Mouse (Mus musculus): ENCODE measurements around the gene Ankrd11. TPM values are rescaled to one million over a fixed set of nuclear protein-coding genes. Genes with fewer than 3 reads are reported as not detected.

Ankrd11 gene
- polyA plus RNA-seq, 1 experiment from 2014 or later = 49.9 TPM

DNA sequence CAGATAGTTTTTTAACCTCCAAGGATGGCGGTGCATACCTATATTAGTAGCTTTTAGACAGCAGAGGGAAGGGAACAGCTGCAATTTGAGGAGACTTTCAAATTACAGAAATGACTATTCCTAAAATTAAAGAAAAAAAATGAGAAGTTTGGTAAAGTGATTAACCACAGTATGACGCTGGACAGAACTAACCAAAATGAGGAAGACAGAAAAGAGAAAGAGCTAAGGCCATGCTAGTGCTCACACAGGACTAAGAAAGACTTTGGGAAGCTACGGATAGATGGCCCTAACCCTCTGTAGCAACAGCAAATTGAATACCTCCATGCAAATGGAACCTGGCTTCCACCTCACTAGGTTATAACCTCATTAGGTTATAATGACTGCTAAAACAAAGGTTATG is 119.1 kb downstream of the Ankrd11 start:
- no peaks in the 10 kb centered on the region for H3K36me3 ChIP-seq (replicated peaks; ENCODE audit: control insufficient read depth, insufficient read depth)
- H3K4me3 ChIP-seq (replicated peaks; ENCODE audit: low read length) = no peak overlapping the region
- H3K4me1 ChIP-seq (replicated peaks; ENCODE audit: control insufficient read depth, insufficient read depth, low read length) = peaks cover 22% of the 10 kb centered on the region
- H3K9ac ChIP-seq = no peak overlapping the region
- 91% methylated on average over 3 of the region's 3 CpGs for WGBS
- H3K27ac ChIP-seq = no peak overlapping the region
- DNase-seq (ENCODE audit: low spot score) = no peak
- no peak overlapping the region for H3K4me2 ChIP-seq (replicated peaks)
- ATAC-seq (ENCODE audit: low FRiP score) = no peak
- H3K27me3 ChIP-seq (ENCODE audit: control insufficient read depth, insufficient read depth, low read length) = no peaks in the 10 kb centered on the region
- H3K9me3 ChIP-seq (ENCODE audit: control insufficient read depth, low read length) = no peaks in the 10 kb centered on the region

DNA sequence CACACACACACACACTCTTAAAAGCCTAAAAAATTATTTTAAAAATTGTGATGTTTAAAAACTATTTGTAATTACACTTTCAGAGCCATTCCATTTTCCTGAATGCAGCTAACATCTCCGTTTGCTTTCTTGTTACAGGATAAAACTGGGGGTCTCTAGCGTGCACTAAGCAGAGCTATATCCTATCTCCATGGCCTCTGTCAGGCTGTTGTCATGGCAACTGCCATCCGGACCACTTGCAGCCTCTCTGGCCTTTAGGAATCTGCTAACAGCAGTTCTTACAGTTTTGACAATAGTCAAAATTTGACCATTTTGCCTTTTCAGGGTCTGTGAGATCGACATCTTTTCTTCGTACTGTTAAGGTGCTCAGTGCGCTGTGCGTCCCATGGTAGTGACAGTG is 121.2 kb downstream of the Ankrd11 start:
- no peak for DNase-seq (ENCODE audit: low spot score)

DNA sequence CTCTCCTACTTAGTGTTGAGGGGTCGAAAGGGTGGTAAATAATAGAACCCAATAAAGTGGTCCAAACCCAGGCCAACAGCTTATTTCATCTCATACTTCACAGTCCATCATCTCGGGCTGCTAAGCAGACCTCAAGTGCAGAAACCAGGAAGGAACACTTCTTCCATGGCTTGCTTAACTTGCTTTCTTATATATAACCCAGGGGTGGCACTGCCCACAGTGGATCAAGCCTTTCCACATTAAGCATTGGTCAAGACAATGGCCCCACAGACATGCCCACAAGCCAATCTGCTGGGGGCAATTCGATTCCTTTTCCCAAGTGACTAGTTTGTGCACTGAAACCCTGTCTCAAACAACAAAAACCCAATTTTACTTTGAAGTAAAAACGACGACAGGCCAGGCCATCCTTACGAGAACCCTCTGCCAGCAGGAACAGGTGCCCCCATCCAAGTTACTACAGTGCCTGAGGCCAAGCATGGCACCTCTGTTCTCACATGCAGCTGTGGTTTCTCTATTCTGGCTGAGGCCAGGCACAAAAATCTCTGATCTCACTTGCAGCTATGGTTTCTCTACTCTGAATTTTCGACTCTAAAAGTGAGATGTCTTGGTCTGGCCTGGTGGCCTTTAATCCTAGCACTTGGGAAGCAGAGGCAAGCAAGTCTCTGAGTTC is 123.5 kb downstream of the Ankrd11 start:
- no peaks in the 10 kb centered on the region for H3K27me3 ChIP-seq (ENCODE audit: control insufficient read depth, insufficient read depth, low read length)
- H3K9me3 ChIP-seq (ENCODE audit: control insufficient read depth, low read length) = no peaks in the 10 kb centered on the region
- H3K27ac ChIP-seq = no peak overlapping the region
- 72% methylated on average over 7 of the region's 7 CpGs for WGBS
- peaks cover 23% of the 10 kb centered on the region for H3K4me1 ChIP-seq (replicated peaks; ENCODE audit: control insufficient read depth, insufficient read depth, low read length)
- no peak overlapping the region for H3K4me2 ChIP-seq (replicated peaks)
- no peak overlapping the region for H3K9ac ChIP-seq
- peaks cover 20% of the 10 kb centered on the region for H3K36me3 ChIP-seq (replicated peaks; ENCODE audit: control insufficient read depth, insufficient read depth)
- no peak overlapping the region for H3K4me3 ChIP-seq (replicated peaks; ENCODE audit: low read length)
- ATAC-seq (ENCODE audit: low FRiP score) (no peak), DNase-seq (ENCODE audit: low spot score) (no peak)

More for the DNA sequence above, 121.2 kb downstream of the Ankrd11 start:
- Histone ChIP-seq H3K27ac (peak overlapping the region; percentile 64), H3K4me3 (replicated peaks; ENCODE audit: low read length) (no peak overlapping the region), H3K27me3 (ENCODE audit: control insufficient read depth, insufficient read depth, low read length) (no peaks in the 10 kb centered on the region), H3K36me3 (replicated peaks; ENCODE audit: control insufficient read depth, insufficient read depth) (no peaks in the 10 kb centered on the region), H3K4me1 (replicated peaks; ENCODE audit: control insufficient read depth, insufficient read depth, low read length) (peaks cover 28% of the 10 kb centered on the region), H3K9me3 (ENCODE audit: control insufficient read depth, low read length) (no peaks in the 10 kb centered on the region), H3K9ac (0 out of 2 replicates have a peak overlapping the region, but pooled peaks have one; percentile 16), H3K4me2 (replicated peaks) (no peak overlapping the region)
- WGBS = 57% methylated on average over 7 of the region's 7 CpGs
- ATAC-seq (ENCODE audit: low FRiP score) = no peak

DNA sequence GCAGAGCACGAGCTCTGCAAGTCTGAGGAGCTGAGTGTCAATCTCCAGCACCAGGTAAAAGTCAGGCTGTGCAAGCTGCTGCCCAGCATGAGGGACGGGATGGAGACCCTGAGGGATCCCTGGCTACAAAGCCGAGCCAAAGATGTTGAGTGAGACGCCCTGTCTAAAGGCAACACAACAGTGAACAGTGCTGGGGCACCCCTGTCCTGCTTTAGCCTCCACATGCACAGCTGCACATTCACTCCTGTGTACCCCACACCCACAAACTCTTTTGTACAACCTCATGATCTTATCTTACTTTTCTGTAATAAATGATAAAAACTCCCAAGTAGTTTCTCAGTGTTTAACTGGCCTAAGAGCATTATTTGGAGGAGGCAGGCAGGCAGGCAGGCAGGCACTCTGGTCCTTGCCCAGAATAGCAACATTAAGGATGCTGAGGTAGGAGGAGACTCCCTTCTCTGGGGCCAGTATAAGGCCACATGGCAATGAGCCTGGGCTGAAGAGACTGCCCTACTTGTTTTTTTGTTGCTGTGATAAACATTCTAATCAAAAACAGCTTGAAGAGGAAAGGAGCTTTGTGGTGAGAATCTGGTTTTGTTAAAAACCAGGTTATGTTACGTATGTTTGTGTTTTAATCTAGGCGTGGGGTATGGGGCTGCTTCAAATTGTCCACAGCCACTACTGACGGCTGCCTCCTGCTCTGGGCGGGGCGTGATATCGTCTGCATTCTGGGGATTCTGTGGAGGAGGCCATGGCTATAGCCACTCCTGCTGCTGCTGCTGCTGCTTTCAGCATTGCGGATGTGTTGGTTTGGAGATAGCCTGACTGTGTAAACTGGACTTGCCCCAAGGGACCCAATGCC is 124.3 kb downstream of the Ankrd11 start:
- H3K4me1 ChIP-seq (replicated peaks; ENCODE audit: control insufficient read depth, insufficient read depth, low read length) = peaks cover 23% of the 10 kb centered on the region

DNA sequence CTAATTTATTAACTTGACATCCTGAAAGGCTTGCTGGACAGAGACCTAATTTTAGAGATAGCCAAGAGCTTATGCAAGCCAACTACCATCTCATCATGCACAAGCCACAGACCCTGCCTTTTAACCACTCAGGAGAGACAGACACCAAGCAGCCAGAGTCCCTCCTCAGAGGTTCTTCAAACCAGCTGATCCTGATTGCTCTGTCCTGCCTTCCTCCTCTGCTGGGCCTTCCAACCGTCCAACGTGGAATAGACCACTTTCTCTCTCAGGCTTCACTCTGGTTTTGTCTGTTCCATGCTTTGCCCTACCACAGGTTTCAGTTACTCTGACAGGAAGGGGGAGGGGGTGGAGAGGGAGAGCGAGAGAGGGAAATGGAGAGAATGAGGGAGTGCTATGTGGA is 125.3 kb downstream of the Ankrd11 start:
- Histone ChIP-seq H3K27me3 (ENCODE audit: control insufficient read depth, insufficient read depth, low read length) (no peaks in the 10 kb centered on the region), H3K4me2 (replicated peaks) (no peak overlapping the region), H3K36me3 (replicated peaks; ENCODE audit: control insufficient read depth, insufficient read depth) (peaks cover 28% of the 10 kb centered on the region), H3K9ac (no peak overlapping the region), H3K27ac (no peak overlapping the region), H3K9me3 (ENCODE audit: control insufficient read depth, low read length) (no peaks in the 10 kb centered on the region), H3K4me3 (replicated peaks; ENCODE audit: low read length) (no peak overlapping the region), H3K4me1 (replicated peaks; ENCODE audit: control insufficient read depth, insufficient read depth, low read length) (peaks cover 23% of the 10 kb centered on the region)
- WGBS = 85% methylated on average over 3 of the region's 3 CpGs
- DNase-seq (ENCODE audit: low spot score) (no peak), ATAC-seq (ENCODE audit: low FRiP score) (no peak)

More for the DNA sequence above, 124.3 kb downstream of the Ankrd11 start:
- no peaks in the 10 kb centered on the region for H3K9me3 ChIP-seq (ENCODE audit: control insufficient read depth, low read length)
- no peaks in the 10 kb centered on the region for H3K27me3 ChIP-seq (ENCODE audit: control insufficient read depth, insufficient read depth, low read length)
- H3K4me2 ChIP-seq (replicated peaks) = no peak overlapping the region
- ATAC-seq (ENCODE audit: low FRiP score) (no peak), DNase-seq (ENCODE audit: low spot score) (no peak)
- H3K9ac ChIP-seq = no peak overlapping the region
- WGBS = 67% methylated on average over 11 of the region's 11 CpGs
- H3K4me3 ChIP-seq (replicated peaks; ENCODE audit: low read length) = no peak overlapping the region
- H3K36me3 ChIP-seq (replicated peaks; ENCODE audit: control insufficient read depth, insufficient read depth) = peaks cover 28% of the 10 kb centered on the region
- H3K27ac ChIP-seq = no peak overlapping the region

DNA sequence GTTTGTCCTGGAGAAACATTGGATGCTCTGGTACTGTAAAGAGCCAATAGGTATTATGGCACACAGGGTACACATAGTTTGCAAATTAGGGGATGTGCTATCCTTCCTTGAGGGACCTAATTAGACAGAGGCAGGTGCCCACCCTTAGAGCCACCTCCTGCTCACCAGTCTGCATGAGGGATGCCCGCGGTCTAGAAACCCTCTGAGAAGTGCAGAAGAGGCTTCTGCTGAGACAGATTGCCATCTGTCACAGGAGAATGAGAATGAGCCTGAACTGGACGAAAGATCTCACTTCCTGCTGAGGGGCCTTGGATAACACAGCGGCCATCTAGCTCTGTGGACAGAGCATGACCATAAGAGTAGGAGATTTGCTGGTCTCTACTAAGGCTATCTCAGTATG is 129.2 kb downstream of the Ankrd11 start:
- H3K4me3 ChIP-seq (replicated peaks; ENCODE audit: low read length) = no peak overlapping the region
- ATAC-seq (ENCODE audit: low FRiP score) (no peak), DNase-seq (ENCODE audit: low spot score) (no peak)
- H3K9ac ChIP-seq = no peak overlapping the region
- 78% methylated on average over 4 of the region's 4 CpGs for WGBS
- H3K27ac ChIP-seq = no peak overlapping the region
- H3K27me3 ChIP-seq (ENCODE audit: control insufficient read depth, insufficient read depth, low read length) = no peaks in the 10 kb centered on the region
- H3K9me3 ChIP-seq (ENCODE audit: control insufficient read depth, low read length) = no peaks in the 10 kb centered on the region
- H3K4me1 ChIP-seq (replicated peaks; ENCODE audit: control insufficient read depth, insufficient read depth, low read length) = peaks cover 6% of the 10 kb centered on the region; the same call in 1 of the 2 replicates
- peaks cover 33% of the 10 kb centered on the region for H3K36me3 ChIP-seq (replicated peaks; ENCODE audit: control insufficient read depth, insufficient read depth)
- H3K4me2 ChIP-seq (replicated peaks) = no peak overlapping the region

DNA sequence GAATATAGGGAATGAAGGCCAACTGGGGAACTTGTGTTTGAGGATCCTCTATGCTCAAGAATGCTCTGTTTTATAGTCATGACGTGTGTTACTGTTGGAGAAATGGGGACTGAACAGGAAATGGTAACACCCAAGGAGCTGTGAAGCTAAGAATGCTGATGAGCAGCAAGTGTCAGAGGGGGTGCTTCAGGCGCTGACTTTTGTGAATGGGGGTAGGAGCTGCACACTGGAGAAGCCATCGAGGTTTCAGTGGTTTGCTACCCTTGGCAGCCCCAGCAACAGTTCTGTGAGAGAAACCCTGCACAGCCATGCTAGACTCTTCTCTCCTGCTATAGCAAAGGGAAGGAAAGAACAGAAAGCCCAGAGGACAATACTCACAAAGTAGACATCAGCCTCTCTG is 129.9 kb downstream of the Ankrd11 start:
- Histone ChIP-seq H3K4me1 (replicated peaks; ENCODE audit: control insufficient read depth, insufficient read depth, low read length) (no peaks in the 10 kb centered on the region), H3K36me3 (replicated peaks; ENCODE audit: control insufficient read depth, insufficient read depth) (peaks cover 41% of the 10 kb centered on the region), H3K9ac (no peak overlapping the region), H3K27ac (no peak overlapping the region), H3K4me2 (replicated peaks) (no peak overlapping the region), H3K9me3 (ENCODE audit: control insufficient read depth, low read length) (no peaks in the 10 kb centered on the region), H3K27me3 (ENCODE audit: control insufficient read depth, insufficient read depth, low read length) (no peaks in the 10 kb centered on the region), H3K4me3 (replicated peaks; ENCODE audit: low read length) (no peak overlapping the region)
- WGBS = 81% methylated on average over 3 of the region's 3 CpGs
- no peak for DNase-seq (ENCODE audit: low spot score)
- no peak for ATAC-seq (ENCODE audit: low FRiP score)

DNA sequence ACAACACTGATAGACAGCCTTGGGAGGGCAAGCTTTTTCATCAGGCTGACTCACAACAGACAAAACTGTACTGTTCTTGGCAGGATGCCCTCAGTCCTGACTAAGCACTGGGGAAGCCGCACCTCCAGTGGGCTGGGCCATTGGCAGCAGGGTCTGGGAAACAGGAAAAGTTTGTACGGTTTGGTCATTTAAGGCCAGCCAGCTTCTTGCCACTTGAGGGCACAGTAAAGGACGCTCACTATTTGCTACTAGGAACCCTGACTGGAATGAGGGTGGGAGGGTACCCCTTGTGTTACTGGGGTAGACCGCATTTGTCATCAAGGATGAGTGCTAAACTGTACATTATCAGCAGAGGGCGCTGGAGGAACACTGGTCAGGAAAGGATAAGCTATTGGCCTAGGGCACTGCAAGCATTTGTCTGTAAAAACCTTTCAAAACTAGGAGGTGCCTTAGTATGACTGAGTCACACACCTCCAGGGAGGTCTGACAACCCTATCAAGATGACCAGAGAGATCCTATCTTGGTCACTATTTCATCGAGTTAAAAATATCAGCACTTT is 135.5 kb downstream of the Ankrd11 start:
- peak; percentile 79; the same call in 1 of the 2 replicates for ATAC-seq (ENCODE audit: low FRiP score)
- no peak overlapping the region for H3K4me2 ChIP-seq (replicated peaks)
- peaks cover 14% of the 10 kb centered on the region for H3K36me3 ChIP-seq (replicated peaks; ENCODE audit: control insufficient read depth, insufficient read depth)
- no peaks in the 10 kb centered on the region for H3K9me3 ChIP-seq (ENCODE audit: control insufficient read depth, low read length)
- H3K4me1 ChIP-seq (replicated peaks; ENCODE audit: control insufficient read depth, insufficient read depth, low read length) = no peaks in the 10 kb centered on the region
- 43% methylated on average over 6 of the region's 6 CpGs for WGBS
- peak; percentile 90 for DNase-seq (ENCODE audit: low spot score)
- H3K4me3 ChIP-seq (replicated peaks; ENCODE audit: low read length) = no peak overlapping the region
- H3K9ac ChIP-seq = no peak overlapping the region
- H3K27ac ChIP-seq = no peak overlapping the region
- H3K27me3 ChIP-seq (ENCODE audit: control insufficient read depth, insufficient read depth, low read length) = no peaks in the 10 kb centered on the region

DNA sequence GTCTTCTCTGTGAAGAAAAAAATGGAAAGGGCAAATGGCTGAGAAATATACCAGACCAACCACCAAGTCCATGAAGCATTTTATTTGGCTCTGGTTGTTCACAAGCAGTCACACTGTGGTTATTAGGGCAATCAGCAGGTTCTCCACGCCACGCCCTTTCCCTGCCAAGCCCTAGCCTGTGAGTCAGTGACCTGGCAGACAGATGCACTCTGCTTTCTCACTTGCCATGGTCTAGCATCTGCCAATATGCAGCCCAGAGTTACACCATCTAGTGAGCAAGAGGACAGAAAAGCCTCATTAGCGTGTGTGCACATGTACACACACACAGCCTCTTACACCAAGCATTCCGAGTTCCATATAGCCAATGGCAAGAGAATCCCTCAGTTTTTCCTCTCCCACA is 136.7 kb downstream of the Ankrd11 start:
- DNase-seq (ENCODE audit: low spot score) (no peak), ATAC-seq (ENCODE audit: low FRiP score) (no peak)
- Histone ChIP-seq H3K4me2 (replicated peaks) (no peak overlapping the region), H3K9ac (0 out of 2 replicates have a peak overlapping the region, but pooled peaks have one; percentile 11), H3K4me3 (replicated peaks; ENCODE audit: low read length) (no peak overlapping the region), H3K4me1 (replicated peaks; ENCODE audit: control insufficient read depth, insufficient read depth, low read length) (no peaks in the 10 kb centered on the region), H3K9me3 (ENCODE audit: control insufficient read depth, low read length) (no peaks in the 10 kb centered on the region), H3K27ac (no peak overlapping the region), H3K27me3 (ENCODE audit: control insufficient read depth, insufficient read depth, low read length) (no peaks in the 10 kb centered on the region), H3K36me3 (replicated peaks; ENCODE audit: control insufficient read depth, insufficient read depth) (peaks cover 14% of the 10 kb centered on the region)
- 93% methylated on average over 4 of the region's 4 CpGs for WGBS

Data from hindbrain, embryonic 14.5 days (tissue).